Mouse (Mus musculus): Measurements from ENCODE around the gene Qars.

Qars gene

GRCm38 (mm10) chr9:108486973-108487530 lies 20.5 kb upstream of the Qars start:
- DNase-seq (ENCODE audit: low spot score): no peak

GRCm38 (mm10) chr9:108488403-108488802 lies 19.1 kb upstream of the Qars start:
- no peak for DNase-seq (ENCODE audit: low spot score)

DNA sequence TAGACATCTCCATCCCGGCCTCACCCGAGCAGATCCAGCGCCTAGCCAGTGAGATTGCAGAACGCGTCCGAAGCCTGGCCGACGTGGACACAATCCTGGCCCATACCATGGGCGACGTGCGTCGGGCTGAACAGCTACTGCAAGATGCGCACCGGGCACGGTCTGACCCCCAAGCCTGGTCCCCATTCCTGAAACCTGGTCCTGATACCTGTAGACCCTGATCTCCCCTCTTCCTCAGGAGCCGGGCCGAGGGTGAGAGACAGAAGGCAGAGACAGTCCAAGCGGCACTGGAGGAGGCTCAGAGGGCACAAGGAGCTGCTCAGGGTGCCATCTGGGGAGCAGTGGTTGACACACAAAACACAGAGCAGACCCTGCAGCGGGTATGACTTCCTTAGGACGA lies 18.3 kb upstream of the Qars start:
- no peak for DNase-seq (ENCODE audit: low spot score)

DNA sequence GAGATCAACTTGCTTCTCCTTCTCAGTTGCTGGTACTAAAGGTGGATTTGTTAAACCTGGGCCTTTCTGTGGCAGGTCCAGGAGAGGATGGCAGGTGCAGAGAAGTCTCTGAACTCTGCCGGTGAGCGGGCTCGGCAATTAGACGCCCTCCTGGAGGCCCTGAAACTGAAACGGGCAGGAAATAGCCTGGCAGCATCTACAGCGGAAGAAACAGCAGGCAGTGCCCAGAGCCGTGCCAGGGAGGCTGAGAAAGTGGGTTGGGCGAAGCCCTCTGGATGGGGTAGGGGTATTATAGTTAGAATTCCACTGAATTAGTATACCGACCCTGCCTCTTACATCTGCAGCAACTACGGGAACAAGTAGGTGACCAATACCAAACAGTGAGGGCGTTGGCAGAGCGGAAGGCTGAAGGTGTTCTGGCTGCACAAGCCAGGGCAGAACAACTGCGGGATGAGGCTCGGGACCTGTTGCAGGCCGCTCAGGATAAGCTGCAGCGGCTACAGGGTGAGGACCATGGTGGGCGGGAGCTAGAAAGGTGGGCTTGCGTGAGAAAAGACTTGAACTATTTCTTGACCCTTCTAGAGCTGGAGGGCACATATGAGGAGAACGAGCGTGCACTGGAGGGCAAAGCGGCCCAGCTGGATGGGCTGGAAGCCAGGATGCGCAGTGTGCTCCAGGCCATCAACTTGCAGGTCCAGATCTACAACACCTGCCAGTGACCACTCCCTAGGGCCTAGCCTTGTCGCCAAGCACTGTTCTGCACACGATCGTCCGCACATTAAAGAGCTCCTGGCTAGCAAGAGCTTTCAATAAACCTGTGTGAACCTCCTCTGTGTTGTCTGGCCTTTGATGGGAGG lies 17.6 kb upstream of the Qars start:
- no peak for DNase-seq (ENCODE audit: low spot score)

DNA sequence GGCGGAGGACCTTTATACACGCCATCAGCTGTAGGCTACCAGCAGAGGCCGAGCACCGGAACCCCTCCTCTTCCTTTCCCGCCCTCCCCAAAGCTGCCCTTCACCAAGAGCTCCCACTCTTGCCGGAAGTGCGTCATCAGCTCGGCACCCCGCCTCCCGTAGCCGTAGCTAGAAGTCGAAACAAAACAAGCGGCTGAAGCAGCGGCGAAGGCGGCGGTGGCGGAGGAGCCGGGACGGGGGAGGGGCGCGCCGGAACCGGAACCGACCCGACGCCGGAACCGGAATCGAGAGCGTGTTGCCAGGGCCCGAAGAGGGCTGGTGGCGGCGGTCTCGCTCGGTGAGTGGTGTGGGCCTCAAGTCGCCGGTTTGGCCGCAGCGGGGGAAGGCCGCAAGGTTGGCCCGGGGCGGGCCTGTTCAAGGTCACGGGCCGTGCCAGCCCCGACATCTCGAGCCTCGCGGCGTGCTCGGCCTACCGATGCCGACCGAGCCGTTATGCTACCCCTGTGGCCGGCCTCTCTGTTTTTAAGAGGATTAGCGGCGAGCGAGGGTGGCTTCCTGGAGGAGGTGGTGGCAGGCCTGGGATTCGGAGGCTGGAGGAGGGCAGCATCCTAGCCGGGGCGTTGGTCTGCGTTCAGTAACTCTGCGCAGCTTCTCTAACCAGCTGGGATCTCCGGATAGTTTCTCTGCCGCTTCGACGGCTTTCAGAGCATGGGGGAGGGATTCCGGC lies 16.8 kb upstream of the Qars start, which contains the start of gene Usp19:
Usp19 (plus strand) TSS at position 44 of the 727 bp plus-strand sequence.
- peak; percentile 97 for DNase-seq (ENCODE audit: low spot score)

DNA sequence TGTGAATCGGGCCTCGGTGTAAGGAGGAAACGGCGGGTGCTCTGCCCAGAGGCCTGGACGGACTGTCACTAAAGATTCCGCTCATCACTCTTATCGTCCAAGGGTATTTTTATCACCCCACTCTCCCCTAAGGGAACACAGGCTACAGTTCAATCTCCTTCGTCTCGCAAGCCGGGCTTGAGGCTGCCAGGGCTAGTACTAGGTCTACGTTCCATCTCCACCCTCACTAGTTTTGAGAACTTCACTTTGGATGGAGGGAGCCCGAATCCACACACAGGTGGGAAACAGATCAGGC lies 16.3 kb upstream of the Qars start:
- DNase-seq (ENCODE audit: low spot score): no peak

DNA sequence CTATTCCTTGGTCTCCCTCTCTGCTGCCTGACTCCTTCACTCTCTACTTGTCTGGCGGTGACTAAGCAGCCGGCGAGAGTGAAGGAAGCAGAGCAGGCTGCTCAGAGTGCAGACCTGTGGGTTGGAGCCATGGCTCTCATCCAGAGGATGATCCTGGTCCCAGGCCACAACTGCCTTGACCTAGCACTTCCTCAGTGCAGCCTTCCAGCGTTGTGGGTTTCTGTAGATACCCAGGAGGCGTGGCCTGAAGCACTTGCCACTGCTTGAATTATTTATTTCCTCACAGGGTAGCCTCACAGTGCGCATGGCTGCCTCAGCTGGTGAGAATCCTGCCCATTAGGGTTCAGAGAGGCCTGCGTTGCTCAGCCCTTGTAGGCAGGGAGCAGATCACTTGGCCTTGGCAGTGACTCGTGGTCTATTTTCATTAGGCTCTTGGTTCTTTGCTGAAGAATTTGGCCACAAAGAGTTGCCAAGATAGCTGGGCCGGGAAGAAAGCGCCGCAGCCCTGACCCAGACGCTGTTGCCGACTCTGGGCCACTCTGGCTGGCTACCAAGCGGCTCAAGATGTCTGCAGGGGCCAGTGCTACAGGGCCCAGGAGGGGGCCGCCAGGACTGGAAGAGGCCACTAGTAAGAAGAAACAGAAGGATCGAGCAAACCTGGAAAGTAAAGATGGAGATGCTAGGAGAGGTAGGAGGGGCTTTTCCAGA lies 15.3 kb upstream of the Qars start:
- DNase-seq (ENCODE audit: low spot score): no peak

DNA sequence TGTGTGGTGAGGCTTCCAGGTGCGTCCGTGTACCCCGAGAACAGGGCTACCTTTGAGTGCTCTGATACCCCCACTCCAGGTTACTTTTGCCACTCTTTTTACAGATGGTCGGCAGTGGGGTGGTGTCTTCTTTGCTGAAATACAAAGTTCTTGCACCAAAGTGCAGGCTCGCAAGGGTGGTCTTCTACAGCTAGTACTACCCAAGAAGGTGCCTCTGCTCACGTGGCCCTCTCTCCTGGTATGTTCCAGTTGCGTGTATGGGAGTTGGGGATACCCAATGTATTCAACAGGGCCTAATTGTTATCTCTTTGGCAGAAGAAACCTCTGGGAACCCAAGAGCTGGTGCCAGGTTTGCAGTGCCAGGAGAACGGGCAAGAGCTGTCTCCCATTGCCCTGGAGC lies 14.3 kb upstream of the Qars start:
- no peak for DNase-seq (ENCODE audit: low spot score)

DNA sequence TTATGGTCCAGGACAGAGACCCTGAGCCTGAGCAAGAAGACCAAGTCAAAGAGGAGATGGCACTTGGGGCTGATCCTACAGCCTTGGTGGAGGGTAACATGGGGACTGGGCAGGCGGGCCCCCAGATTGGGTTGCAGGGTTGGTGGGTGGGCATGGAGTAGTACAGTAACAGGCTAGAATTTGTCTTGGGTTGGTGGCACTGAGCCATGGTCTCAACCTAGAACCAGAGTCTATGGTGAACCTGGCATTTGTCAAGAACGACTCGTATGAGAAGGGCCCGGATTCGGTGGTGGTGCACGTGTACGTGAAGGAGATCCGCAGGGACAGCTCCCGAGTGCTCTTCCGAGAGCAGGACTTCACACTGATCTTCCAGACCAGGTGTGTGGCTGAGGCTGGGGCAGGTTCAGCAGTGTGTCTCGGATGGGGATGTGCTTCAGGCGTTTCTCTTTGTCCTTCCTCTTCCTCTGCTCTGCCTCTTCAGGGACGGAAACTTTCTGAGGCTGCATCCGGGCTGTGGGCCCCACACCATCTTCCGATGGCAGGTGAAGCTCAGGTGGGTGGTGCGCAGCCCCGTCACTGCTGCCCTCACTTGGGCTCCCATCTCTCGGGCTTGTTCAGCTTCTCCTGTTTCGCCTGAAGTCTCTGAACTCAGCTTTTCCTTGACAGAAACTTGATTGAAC lies 13.2 kb upstream of the Qars start:
- no peak for DNase-seq (ENCODE audit: low spot score)

- no peak for DNase-seq (ENCODE audit: low spot score)
These were observed 12.6 kb upstream of the Qars start for GRCm38 (mm10) chr9:108494905-108495304.

DNA sequence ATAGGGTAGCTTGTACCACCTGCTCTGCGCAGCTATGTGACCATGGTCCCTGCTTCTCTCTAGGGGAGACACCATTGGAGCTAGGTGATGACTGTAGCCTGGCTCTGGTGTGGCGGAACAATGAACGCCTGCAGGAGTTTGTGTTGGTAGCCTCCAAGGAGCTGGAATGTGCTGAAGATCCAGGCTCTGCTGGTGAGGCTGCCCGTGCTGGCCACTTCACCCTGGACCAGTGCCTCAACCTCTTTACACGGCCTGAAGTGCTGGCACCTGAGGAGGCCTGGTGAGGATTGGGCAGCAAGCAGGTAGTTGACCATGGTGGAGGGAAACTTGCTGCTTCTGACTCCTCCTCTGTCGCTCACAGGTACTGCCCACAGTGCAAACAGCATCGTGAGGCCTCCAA lies 8.3 kb upstream of the Qars start:
- no peak for DNase-seq (ENCODE audit: low spot score)

DNA sequence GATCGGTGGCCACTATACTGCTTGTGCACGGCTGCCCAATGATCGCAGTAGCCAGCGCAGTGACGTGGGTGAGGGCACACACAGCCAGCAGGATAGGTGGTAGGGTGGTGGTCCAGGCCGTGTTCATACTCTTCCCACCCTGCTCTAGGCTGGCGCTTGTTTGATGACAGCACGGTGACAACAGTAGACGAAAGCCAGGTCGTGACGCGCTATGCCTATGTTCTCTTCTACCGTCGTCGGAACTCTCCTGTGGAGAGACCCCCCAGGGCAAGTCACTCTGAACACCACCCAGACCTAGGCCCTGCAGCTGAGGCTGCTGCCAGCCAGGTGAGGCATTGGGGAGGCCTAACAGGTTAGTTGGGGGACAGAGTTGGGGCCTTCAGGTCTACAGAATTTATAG lies 7.6 kb upstream of the Qars start:
- DNase-seq (ENCODE audit: low spot score): no peak

DNA sequence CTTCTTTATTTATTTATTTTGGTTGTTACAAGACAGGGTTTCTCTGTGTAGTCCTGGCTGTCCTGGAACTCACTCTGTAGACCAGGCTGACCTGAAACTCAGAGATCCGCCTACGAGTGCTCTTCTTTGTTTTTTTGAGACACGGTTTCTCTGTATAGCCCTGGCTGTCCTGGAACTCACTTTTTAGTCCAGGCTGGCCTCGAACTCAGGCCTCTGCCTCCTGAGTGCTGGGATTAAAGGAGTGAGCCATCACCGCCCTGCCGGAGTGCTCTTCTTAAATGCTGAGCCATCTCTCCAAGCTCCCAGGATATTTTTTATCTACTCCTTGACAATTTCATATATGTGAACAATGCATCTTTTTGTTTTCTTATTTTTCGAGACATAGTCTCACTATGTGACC lies 605 bp upstream of the Qars start:
- no peak for DNase-seq (ENCODE audit: low spot score)

GRCm38 (mm10) chr9:108508776-108509175 lies 1.3 kb downstream of the Qars start:
- DNase-seq (ENCODE audit: low spot score): no peak

DNA sequence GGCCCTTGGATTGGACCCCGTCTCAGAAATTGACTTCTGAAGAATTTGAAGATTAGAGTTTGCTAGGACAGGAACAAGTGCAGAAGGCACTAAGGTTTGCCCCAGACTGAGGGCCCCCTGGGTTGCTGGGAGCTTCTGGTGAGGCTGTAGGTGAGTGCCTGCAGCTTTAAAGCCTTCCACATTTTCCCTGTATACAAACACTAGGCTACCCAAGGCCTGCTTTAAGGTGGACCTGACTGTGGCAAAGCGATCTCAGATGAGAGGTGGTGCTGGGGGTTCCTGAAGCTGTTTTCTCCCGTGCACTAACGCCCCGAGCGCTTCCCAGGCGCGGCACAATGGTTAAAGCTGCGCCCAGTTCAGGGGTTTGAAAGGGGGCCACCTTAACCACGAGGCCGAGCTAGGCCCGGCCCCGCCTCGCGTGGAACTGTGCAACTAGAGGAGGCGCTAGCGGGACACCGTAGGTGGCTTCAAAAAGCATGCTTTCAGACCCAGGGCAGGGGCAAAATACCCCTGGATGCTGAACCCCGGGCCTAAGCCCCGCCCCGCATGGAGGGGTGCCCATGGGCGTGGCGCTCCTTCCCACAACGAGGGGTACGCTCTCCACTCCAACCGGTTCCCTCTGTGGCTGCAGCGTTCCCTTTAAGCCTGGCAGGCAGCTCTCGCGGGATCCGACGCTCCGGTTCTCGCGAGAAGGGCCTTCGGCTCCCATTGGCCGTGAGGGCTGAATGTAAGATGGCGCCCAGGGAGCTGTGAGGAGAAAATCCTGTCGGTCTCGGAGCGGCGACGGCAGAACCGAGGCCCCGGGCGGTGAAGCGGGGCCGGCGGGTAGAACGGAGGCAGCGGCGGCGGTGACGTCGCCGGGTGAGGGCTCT lies 9.1 kb downstream of the Qars start, which contains the start of gene Qrich1:
Qrich1 (plus strand) TSS at position 427 of the 872 bp plus-strand sequence.
- peak; percentile 96 for DNase-seq (ENCODE audit: low spot score)

GRCm38 (mm10) chr9:108517253-108517930 lies 9.9 kb downstream of the Qars start:
- DNase-seq (ENCODE audit: low spot score): peak; percentile 89

GRCm38 (mm10) chr9:108517931-108518332 lies 10.4 kb downstream of the Qars start:
- DNase-seq (ENCODE audit: low spot score): no peak

GRCm38 (mm10) chr9:108521604-108522003 lies 14.1 kb downstream of the Qars start:
- DNase-seq (ENCODE audit: low spot score): no peak

GRCm38 (mm10) chr9:108523341-108523740 lies 15.8 kb downstream of the Qars start:
- no peak for DNase-seq (ENCODE audit: low spot score)

DNA sequence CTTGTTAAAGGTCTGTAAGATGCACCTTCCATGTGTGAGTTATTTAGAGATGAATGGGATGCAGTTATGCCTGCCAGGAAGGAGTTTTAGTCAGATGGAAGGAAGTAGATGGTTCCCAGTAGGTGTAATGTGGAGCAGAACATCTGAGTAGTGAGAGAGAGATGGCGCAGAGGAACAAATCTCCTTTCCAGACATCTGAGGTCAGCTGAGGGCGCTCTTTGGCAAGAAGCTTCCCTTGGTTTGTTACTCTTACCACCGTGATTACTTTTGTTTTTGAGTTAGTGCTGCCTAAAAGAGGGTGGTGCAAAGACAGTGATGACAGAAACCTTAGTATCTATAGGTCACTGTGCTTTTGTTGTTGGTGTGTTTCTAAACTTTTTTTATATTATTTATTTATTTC lies 17.9 kb downstream of the Qars start:
- no peak for DNase-seq (ENCODE audit: low spot score)
